Mouse (Mus musculus): ENCODE measurements at regions not wholly inside any gene's neighbourhood (a gene's known extent, or its start where the extent isn't known, plus 50 kb on each side); places are given as distances from the start of the nearest gene placed in this dataset.

GRCm38 (mm10) chr2:9360020-9360419 lies 521.0 kb upstream of the 4930412O13Rik start:
- TF ChIP-seq EP300 (optimal IDR thresholded peaks at IDR 0.05) (no peak), CTCF (IDR thresholded peaks at IDR 0.05; ENCODE audit: low read depth) (no peak)

All from stomach, postnatal 0 days (tissue).